Mouse (Mus musculus) MEL (cell line): ENCODE measurements around the gene Lpar6.

Experiments used
- CTCF ChIP-seq, 3 experiments: IDR thresholded peaks in 2 of 3; conservative IDR thresholded peaks in 1 of 3; 2 replicates each; pipeline ENCODE4 v1.5.1; 2011 to 2012; ENCODE audit warnings: low read length in 3 of 3, low read depth in 2 of 3, mild to moderate bottlenecking in 2 of 3, improper control_type of control experiment in 1 of 3, inconsistent platforms in 1 of 3, mixed read lengths in 1 of 3, moderate library complexity in 1 of 3; ENCODE audit not compliant: control insufficient read depth in 1 of 3, insufficient read depth in 1 of 3, poor library complexity in 1 of 3, severe bottlenecking in 1 of 3
- EP300 ChIP-seq, 2 experiments: IDR thresholded peaks; 2 replicates each; pipeline ENCODE4 v1.6.1; 2011; ENCODE audit warnings: improper control_type of control experiment in 2 of 2, low read length in 2 of 2, low read depth in 1 of 2, mild to moderate bottlenecking in 1 of 2
- MXI1 ChIP-seq: IDR thresholded peaks from 2 replicates; pipeline ENCODE4 v1.6.1; 2011; ENCODE audit warnings: mild to moderate bottlenecking, low read depth, low read length, improper control_type of control experiment
- SIN3A ChIP-seq: IDR thresholded peaks from 2 replicates; pipeline ENCODE4 v1.6.1; 2012; ENCODE audit warnings: low read length, improper control_type of control experiment, inconsistent platforms
- TCF12 ChIP-seq: IDR thresholded peaks from 2 replicates; pipeline ENCODE4 v1.6.1; 2014; ENCODE audit warnings: low read depth, mild to moderate bottlenecking, inconsistent platforms, low read length, improper control_type of control experiment, moderate library complexity
- UBTF ChIP-seq: IDR thresholded peaks from 2 replicates; pipeline ENCODE4 v1.6.1; 2012; ENCODE audit warnings: low read depth, mild to moderate bottlenecking, inconsistent platforms, low read length, improper control_type of control experiment, moderate library complexity, borderline replicate concordance; ENCODE audit not compliant: insufficient read depth
- ZC3H11A ChIP-seq: IDR thresholded peaks from 2 replicates; pipeline ENCODE4 v1.6.1; 2012; ENCODE audit warnings: low read depth, mild to moderate bottlenecking, inconsistent platforms, low read length, improper control_type of control experiment

GRCm38 (mm10) chr14:73238498-73239250, 979 bp downstream of the Lpar6 start:
- TF ChIP-seq CTCF (IDR thresholded peaks at IDR 0.05 in 2 of 3, conservative IDR thresholded peaks at IDR 0.05 in 1 of 3; ENCODE audit: control insufficient read depth in 1 of 3, insufficient read depth in 1 of 3, low read depth in 2 of 3, low read length in 3 of 3, poor library complexity in 1 of 3, severe bottlenecking in 1 of 3) (no peak), TCF12 (no peak), EP300 (IDR thresholded peaks at IDR 0.05; ENCODE audit: low read depth in 1 of 2, low read length in 2 of 2) (no peak), UBTF (no peak), SIN3A (no peak), MXI1 (no peak), ZC3H11A (no peak)
